Mouse (Mus musculus): ENCODE measurements around the gene Rnaseh1. TPM values are rescaled to one million over a fixed set of nuclear protein-coding genes. Genes with fewer than 3 reads are reported as not detected.

Rnaseh1 gene
- total RNA-seq, 1 experiment from 2014 or later = 11.8 TPM

GRCm38 (mm10) chr12:28666734-28667133 lies 17.3 kb downstream of the Rnaseh1 start:
- DNase-seq = no peak

GRCm38 (mm10) chr12:28667287-28667686 lies 17.9 kb downstream of the Rnaseh1 start:
- no peak for DNase-seq

DNA sequence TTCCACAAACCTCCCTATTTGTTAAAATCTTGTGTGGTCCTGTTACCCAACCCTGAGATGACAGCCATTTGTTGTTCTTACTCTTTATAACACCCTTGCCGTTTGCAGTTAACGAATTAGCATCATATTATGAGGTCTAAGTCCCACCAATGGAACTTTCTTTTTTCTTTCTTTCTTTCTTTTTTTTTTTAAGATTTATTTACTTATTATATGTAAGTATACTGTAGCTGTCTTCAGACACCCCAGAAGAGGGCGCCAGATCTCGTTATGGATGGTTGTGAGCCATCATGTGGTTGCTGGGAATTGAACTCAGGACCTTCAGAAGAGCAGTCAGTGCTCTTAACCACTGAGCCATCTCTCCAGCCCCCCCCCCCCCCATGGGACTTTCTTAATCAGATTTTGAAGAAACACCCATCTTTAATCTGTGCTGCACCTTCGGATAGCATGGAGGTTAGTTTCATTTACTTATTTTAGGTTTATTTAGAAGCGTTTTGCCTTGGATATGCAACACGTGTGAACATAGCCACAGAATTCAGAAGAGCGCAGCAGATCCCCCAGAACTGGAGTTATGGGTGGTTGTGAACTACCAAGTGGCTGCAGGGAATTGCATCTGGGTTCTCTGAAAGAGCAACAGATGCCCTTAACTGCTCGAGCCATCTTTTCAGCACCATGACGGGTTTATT lies 24.8 kb downstream of the Rnaseh1 start:
- DNase-seq = no peak

GRCm38 (mm10) chr12:28675121-28675924 lies 25.9 kb downstream of the Rnaseh1 start, which contains the start of gene Adi1:
Gene Adi1, plus strand, starts transcription at chr12:28675231.
- DNase-seq = peak; percentile 89

DNA sequence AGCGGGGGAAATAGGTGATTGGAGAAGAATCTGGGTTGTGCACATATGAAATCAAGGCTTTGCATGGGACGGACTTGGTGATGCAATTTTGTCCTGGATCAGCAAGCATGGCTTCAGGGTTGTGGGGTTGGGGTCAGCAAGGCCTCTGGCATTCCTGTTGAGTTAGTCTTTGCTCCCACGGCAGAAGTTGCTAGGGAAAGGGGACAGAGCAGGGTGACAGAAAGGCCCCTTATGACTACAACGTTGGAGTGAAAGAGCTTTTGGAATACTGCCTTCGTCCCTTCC lies 26.5 kb downstream of the Rnaseh1 start:
- DNase-seq = no peak

DNA sequence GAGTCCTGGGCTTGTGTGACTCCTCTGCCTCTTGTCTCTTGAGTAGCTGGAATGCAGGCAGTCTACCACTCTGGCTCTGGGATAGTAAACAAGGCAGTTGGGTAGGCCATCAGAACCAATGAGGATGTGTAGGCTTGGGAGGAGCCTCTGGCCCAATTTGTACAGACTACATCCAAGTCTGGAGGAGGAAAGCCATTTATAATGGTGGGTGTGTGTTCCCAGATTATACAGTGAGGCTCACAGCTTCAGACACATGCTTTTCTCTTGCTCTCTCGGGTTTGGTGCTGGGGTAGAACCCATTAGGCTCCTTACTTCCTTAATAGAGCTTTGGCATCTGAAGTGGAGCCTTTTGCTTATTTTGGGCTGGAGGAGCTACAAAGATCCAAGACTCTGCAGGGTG lies 35.3 kb downstream of the Rnaseh1 start:
- no peak for DNase-seq

DNA sequence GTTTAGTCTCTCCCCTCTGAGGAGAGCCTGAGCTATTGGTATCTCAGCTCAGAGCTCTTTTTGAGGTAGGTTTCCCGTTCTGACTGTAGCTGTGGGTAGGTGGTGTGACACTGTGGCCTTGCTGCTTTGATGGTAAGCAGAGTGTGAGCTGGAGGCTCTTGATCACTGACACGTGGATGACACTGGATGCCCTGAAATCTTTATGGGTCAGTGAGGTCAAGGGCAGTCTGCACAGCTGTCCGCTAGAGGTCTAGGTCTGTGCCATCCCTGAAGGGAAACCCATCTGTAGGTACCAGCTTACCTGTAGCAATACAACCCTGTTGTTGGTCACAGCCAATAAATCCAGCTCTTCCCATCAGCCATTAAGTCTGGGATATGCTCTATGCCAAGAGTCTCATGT lies 36.4 kb downstream of the Rnaseh1 start:
- no peak for DNase-seq

GRCm38 (mm10) chr12:28686199-28686879 lies 36.9 kb downstream of the Rnaseh1 start:
- no peak for DNase-seq

- DNase-seq = no peak
These were observed 39.6 kb downstream of the Rnaseh1 start for GRCm38 (mm10) chr12:28688996-28689395.

DNA sequence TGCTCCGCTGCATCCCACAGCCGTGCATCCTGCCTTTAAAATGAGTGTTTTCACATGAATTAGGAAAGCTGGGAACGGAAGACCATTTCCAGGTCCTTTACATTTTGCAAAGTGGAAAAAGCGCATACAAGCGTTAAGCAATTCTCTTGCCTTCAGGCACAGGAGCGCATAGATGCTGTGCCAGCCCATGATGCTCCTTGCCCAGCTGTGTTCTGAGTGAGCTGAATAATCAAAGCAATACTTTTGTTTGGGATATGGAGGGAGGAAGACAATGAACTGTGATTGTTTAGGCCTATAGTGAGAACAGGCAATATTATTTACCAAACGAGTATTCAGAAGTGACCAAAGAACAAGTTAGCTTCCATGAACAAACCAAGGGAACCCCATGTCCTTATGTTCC lies 41.3 kb downstream of the Rnaseh1 start:
- no peak for DNase-seq

DNA sequence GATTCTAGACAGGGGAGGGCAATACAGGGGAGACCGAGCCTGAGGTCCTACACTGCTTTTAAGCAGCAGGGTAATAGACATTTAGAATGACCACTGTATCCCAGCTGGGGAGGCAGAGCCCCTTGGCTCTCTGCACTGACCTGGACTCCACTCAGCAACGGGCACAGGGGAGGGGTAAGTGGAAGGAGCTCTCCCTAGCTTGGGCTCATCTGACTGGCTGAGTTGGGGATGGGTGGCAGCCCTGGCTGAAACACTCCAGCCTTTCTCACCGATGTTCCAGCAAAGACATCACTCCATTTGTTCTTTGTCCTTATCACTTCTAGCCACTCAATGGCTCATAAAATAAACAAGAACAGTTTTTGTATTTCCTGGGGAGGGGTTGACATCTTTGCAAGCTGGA lies 44.3 kb downstream of the Rnaseh1 start:
- no peak for DNase-seq

DNA sequence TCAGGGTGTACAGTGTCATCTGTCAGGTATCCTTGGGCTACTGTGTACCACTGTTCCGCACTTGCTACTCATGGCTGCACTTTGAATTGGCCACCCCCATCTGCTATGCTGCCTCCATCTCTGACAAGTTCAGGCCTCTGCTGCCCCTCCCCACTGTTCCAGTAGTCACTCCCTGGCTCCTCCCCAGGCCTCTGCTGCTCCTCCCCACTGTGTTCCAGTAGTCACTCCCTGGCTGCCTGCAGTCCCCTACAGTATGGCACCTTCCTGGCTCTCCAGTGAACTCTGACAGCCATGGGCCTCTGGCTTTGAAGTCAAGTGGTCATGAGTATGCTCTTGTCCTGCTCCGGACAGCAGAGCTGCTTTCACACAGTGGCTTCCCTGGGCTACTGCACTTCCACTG lies 44.8 kb downstream of the Rnaseh1 start:
- peak; percentile 55 for DNase-seq

DNA sequence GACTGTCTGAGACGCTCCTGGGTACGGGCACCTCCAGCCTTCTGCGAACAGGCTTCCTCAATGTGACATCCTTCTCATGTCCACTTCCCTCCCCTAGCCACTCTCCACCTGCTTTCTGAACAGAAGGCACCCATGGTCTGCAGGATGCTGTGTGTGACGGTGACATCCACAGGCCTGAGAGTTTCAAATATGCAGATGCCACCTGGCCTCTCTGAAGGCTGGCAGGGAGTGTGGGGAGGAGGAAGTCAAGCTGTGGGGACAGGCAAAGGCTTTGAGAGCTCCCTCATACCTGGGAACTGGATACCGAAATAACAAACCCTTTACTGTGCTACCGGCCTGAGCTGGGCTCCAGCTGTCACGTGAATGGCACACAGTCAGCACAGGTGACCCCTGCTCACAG lies 45.4 kb downstream of the Rnaseh1 start:
- DNase-seq = no peak

- DNase-seq = no peak
These were observed 48.6 kb downstream of the Rnaseh1 start for GRCm38 (mm10) chr12:28697821-28698595.

DNA sequence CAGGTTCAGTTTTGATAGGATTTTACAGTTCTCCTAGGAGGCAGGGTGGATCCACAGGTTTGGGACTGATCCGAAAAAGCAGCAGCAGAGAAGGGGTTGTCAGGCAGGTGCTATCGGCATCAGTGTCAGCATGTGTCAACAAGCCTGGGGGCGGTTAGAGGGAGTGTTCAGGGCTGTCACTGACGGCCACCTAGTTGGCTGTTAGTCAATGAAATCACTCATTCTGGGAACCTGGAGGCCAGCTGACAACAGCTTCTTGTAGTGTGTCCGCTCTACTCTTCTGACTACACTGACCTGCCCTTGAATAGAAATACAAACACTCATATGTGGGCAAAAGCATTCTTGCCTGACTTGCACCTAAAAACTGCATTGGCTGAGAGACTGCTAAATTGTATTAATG lies 49.7 kb downstream of the Rnaseh1 start:
- peak; percentile 51 for DNase-seq

DNA sequence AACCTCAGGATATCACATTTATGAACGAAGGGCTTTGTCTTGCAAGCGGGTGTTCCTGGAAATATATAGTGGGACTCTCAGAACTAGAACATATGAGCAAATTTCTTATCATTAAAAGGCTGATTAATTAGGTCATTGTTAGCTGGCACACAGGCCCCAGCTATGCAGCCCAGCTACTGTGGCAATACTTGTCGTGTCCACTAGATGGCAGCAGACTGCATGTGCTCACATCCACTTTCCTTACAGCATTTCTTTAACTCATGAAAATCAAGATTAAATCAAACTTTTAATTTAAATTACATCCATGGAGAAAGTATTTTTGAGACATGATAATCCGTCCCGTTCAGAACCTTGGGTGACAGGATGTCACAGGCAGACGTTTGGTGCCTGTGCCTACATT lies 50.3 kb downstream of the Rnaseh1 start:
- DNase-seq = peak; percentile 76

GRCm38 (mm10) chr12:28700101-28700511 lies 50.7 kb downstream of the Rnaseh1 start:
- DNase-seq = no peak

DNA sequence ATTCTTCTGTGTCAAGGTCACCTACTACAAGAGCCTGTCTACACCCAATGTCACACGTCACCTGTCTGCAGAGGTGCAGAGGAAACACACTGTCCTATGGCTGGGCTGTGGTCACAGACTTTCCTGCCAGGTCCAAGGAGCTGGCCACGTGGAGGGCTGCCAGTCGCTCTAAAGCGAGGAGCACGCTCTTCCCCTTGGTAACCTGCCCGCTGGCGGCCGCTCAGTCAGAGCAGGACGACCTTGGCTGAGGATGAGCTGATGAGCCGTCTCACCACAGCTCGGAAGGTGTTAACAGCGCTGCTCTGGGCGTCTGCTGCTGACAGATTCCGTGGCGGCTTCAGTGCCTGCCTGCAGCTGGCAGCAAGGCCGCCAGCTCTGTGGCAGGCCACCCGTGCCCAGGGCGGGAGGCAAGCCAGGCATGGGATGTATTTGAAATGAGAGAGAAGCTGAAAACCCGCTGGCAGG lies 51.2 kb downstream of the Rnaseh1 start:
- peak; percentile 87 for DNase-seq

GRCm38 (mm10) chr12:28701302-28701701 lies 51.9 kb downstream of the Rnaseh1 start:
- DNase-seq = no peak

- peak; percentile 64 for DNase-seq
These were observed 55.0 kb downstream of the Rnaseh1 start for GRCm38 (mm10) chr12:28704381-28704780.

DNA sequence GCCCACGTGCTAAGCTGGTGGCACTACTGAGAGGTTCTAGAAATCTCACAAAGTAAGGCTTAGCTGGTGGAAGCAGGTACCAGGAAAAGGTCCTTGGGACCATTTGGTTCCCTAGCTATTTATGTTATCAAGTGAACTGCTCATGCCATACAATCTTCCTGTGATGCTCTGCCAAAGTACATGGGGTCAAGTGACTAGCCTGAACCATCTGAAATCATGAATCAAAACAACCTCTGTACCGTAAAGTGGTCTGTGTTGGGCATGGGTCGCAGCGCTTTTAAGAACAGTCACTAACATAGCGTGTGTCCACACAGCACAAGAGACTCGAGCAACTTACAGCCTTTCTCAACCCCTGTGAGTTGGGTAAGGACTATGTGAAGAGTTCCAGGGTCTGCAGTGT lies 55.8 kb downstream of the Rnaseh1 start:
- no peak for DNase-seq

- DNase-seq = no peak
These were observed 58.8 kb downstream of the Rnaseh1 start for GRCm38 (mm10) chr12:28708154-28708553.

All from adrenal gland, postnatal 14 days (tissue).